ENCODE assay signal across 17 mouse cellular contexts in genomic region chr8:92387893-92388292, GRCm38 (mm10). TPM values are rescaled to one million over a fixed set of nuclear protein-coding genes. Genes with fewer than 3 reads are reported as not detected.
"Had no signal": no experiment of that assay in that cellular context is flagged by ENCODE, and none has a peak within 500 bp of the region (broad histone marks: within the 10 kb centered on the region; RNA-seq: fewer than 3 reads in every experiment).

No protein-coding gene starts in this region.

- H3K4me1 ChIP-seq: midbrain, embryonic 15.5 days; stomach, embryonic 15.5 days had no signal

- ATAC-seq: midbrain, embryonic 15.5 days had no signal

- H3K4me3 ChIP-seq: midbrain, embryonic 10.5 days; midbrain, embryonic 12.5 days; midbrain, embryonic 15.5 days; neural tube, embryonic 12.5 days; stomach, embryonic 15.5 days had no signal

- H3K9ac ChIP-seq: lung, embryonic 14.5 days; midbrain, embryonic 12.5 days; midbrain, embryonic 15.5 days; neural tube, embryonic 12.5 days; stomach, embryonic 15.5 days had no signal

- H3K36me3 ChIP-seq: midbrain, embryonic 10.5 days; midbrain, embryonic 12.5 days; midbrain, embryonic 15.5 days; neural tube, embryonic 12.5 days; stomach, embryonic 15.5 days had no signal

- H3K27ac ChIP-seq: midbrain, embryonic 10.5 days; midbrain, embryonic 12.5 days; midbrain, embryonic 15.5 days; neural tube, embryonic 12.5 days; stomach, embryonic 15.5 days; stomach, postnatal 0 days had no signal

- H3K9me3 ChIP-seq: midbrain, embryonic 10.5 days; midbrain, embryonic 12.5 days; midbrain, embryonic 15.5 days; neural tube, embryonic 12.5 days; stomach, embryonic 15.5 days had no signal

- H3K27me3 ChIP-seq: midbrain, embryonic 15.5 days; stomach, embryonic 15.5 days had no signal

- H3K4me2 ChIP-seq: lung, embryonic 14.5 days; midbrain, embryonic 12.5 days; midbrain, embryonic 15.5 days; neural tube, embryonic 12.5 days; stomach, embryonic 15.5 days had no signal

- DNase-seq: lung, adult 18-20 months; lung, embryonic 14.5 days; lung, postnatal 10 days; lung, postnatal 4 days; right cerebral cortex, postnatal 14 days; thymus, adult 2 months; thymus, postnatal 25 days; thymus, postnatal 4 days had no signal

RNA-seq across cellular contexts. Expression of gene Irx5, which starts 30.5 kb away (rescaled TPM):
- total RNA-seq: megakaryocyte-erythroid progenitor cell, adult 5-6 weeks; monocyte, adult 5-6 weeks; neutrophil, adult 5-6 weeks had no signal
